ENCODE assay signal across 10 mouse cellular contexts in genomic region chr9:121312237-121312891, GRCm38 (mm10). TPM values are rescaled to one million over a fixed set of nuclear protein-coding genes. Genes with fewer than 3 reads are reported as not detected.
DNase-seq lines count a peak whose midpoint lies in the region; ATAC-seq lines count a peak whose summit lies in the region.
"Had no signal": no experiment of that assay in that cellular context is flagged by ENCODE, and none has a peak within 500 bp of the region (broad histone marks: within the 10 kb centered on the region; RNA-seq: fewer than 3 reads in every experiment).

No protein-coding gene starts in this region.

- no peak overlapping the region for H3K4me2 ChIP-seq in embryonic facial prominence, embryonic 11.5 days (ENCODE audit: low read depth, low read length)
- no peak overlapping the region for H3K4me2 ChIP-seq in hindbrain, embryonic 14.5 days (replicated peaks)
- no peak overlapping the region for H3K4me2 ChIP-seq in limb, embryonic 15.5 days

- WGBS in embryonic facial prominence, embryonic 11.5 days: 61% methylated on average over 10 of the region's 10 CpGs
- WGBS in hindbrain, embryonic 14.5 days: 24% methylated on average over 10 of the region's 10 CpGs
- WGBS in limb, embryonic 15.5 days: 46% methylated on average over 10 of the region's 10 CpGs

- no peaks in the 10 kb centered on the region for H3K9me3 ChIP-seq in embryonic facial prominence, embryonic 11.5 days (replicated peaks; ENCODE audit: control insufficient read depth, low read length)
- no peaks in the 10 kb centered on the region for H3K9me3 ChIP-seq in hindbrain, embryonic 14.5 days (ENCODE audit: control insufficient read depth, low read length)
- no peaks in the 10 kb centered on the region for H3K9me3 ChIP-seq in limb, embryonic 15.5 days

- no peak overlapping the region for H3K27ac ChIP-seq in embryonic facial prominence, embryonic 11.5 days (replicated peaks; ENCODE audit: low read depth, low read length)
- peak overlapping the region; percentile 87 for H3K27ac ChIP-seq in hindbrain, embryonic 14.5 days
- 0 out of 2 replicates have a peak overlapping the region, but pooled peaks have one; percentile 33 for H3K27ac ChIP-seq in limb, embryonic 15.5 days
- H3K27ac ChIP-seq: liver, embryonic 14.5 days had no signal

- no peak overlapping the region for H3K9ac ChIP-seq in embryonic facial prominence, embryonic 11.5 days (replicated peaks; ENCODE audit: low read length)
- peak overlapping the region; percentile 8; the same call in 1 of the 2 replicates for H3K9ac ChIP-seq in hindbrain, embryonic 14.5 days
- no peak overlapping the region for H3K9ac ChIP-seq in limb, embryonic 15.5 days
- H3K9ac ChIP-seq: liver, embryonic 14.5 days had no signal

- peak; percentile 18; the same call in 1 of the 2 replicates for ATAC-seq in embryonic facial prominence, embryonic 11.5 days (replicated peaks; ENCODE audit: insufficient number of reproducible peaks, low FRiP score, low TSS enrichment, low read depth)
- ATAC-seq in hindbrain, embryonic 14.5 days (ENCODE audit: low FRiP score): no peak
- ATAC-seq in limb, embryonic 15.5 days (ENCODE audit: insufficient number of reproducible peaks, low FRiP score, low TSS enrichment, low read depth): no peak

- no peaks in the 10 kb centered on the region for H3K27me3 ChIP-seq in embryonic facial prominence, embryonic 11.5 days (ENCODE audit: control insufficient read depth, insufficient read depth, low read length)
- no peaks in the 10 kb centered on the region for H3K27me3 ChIP-seq in hindbrain, embryonic 14.5 days (ENCODE audit: control insufficient read depth, insufficient read depth, low read length)
- H3K27me3 ChIP-seq in limb, embryonic 15.5 days: no peaks in the 10 kb centered on the region

- H3K4me1 ChIP-seq in embryonic facial prominence, embryonic 11.5 days (ENCODE audit: control insufficient read depth, insufficient read depth, low read length): peaks cover 14% of the 10 kb centered on the region
- peaks cover 62% of the 10 kb centered on the region for H3K4me1 ChIP-seq in hindbrain, embryonic 14.5 days (replicated peaks; ENCODE audit: control insufficient read depth, insufficient read depth, low read length)
- H3K4me1 ChIP-seq in limb, embryonic 15.5 days: peaks cover 51% of the 10 kb centered on the region

- DNase-seq in MN1 (ENCODE audit: low spot score): peak; percentile 43
- DNase-seq in embryonic facial prominence, embryonic 11.5 days (ENCODE audit: low spot score): peak; percentile 28
- no peak for DNase-seq in hindbrain, embryonic 14.5 days (ENCODE audit: low spot score)
- no peak for DNase-seq in adrenal gland, postnatal 36 days
- no peak for DNase-seq in urinary bladder, postnatal 25 days (ENCODE audit: low spot score)
- no peak for DNase-seq in gastrocnemius, adult 8-10 months (ENCODE audit: low spot score in 2 of 2)
- DNase-seq in T-cell, adult 2 months (ENCODE audit: low spot score): no peak
- DNase-seq: cerebellum, adult 9-10 months had no signal

- no peaks in the 10 kb centered on the region for H3K36me3 ChIP-seq in embryonic facial prominence, embryonic 11.5 days (replicated peaks; ENCODE audit: control insufficient read depth, insufficient read depth, low read depth, low read length)
- no peaks in the 10 kb centered on the region for H3K36me3 ChIP-seq in hindbrain, embryonic 14.5 days (replicated peaks; ENCODE audit: control insufficient read depth, insufficient read depth)
- H3K36me3 ChIP-seq in limb, embryonic 15.5 days: peaks cover 3% of the 10 kb centered on the region; the same call in 1 of the 2 replicates

- H3K4me3 ChIP-seq in embryonic facial prominence, embryonic 11.5 days (ENCODE audit: low read depth, low read length): no peak overlapping the region
- H3K4me3 ChIP-seq in hindbrain, embryonic 14.5 days (replicated peaks; ENCODE audit: low read length): no peak overlapping the region
- no peak overlapping the region for H3K4me3 ChIP-seq in limb, embryonic 15.5 days

RNA-seq across cellular contexts. Expression of gene Trak1, which starts 15.1 kb away (rescaled TPM):
- polyA plus RNA-seq in embryonic facial prominence, embryonic 11.5 days (2014; fragmentation: Nextera tagmentation; extraction: Ambion mirVana): 8.8 and 10.1 TPM in 2 replicates
- polyA plus RNA-seq in hindbrain, embryonic 14.5 days (2014; fragmentation: Nextera tagmentation; extraction: Ambion mirVana): 63.0 and 65.9 TPM in 2 replicates
- polyA plus RNA-seq in limb, embryonic 15.5 days (2015; fragmentation: Nextera tagmentation; extraction: Ambion mirVana): 22.5 and 25.9 TPM in 2 replicates
- 10 to 100 TPM; 68.0 to 75.3 TPM for total RNA-seq in adrenal gland, postnatal 36 days (2021)
- 100 to 1,000 TPM; 133 to 200 (median 169) TPM for total RNA-seq in gastrocnemius, adult 8-10 months (2022)

RNA-seq across cellular contexts. Expression of gene Ulk4, which starts 35.4 kb away (rescaled TPM):
- 193 and 213 TPM in 2 replicates for polyA plus RNA-seq in embryonic facial prominence, embryonic 11.5 days (2014; fragmentation: Nextera tagmentation; extraction: Ambion mirVana)
- polyA plus RNA-seq in hindbrain, embryonic 14.5 days (2014; fragmentation: Nextera tagmentation; extraction: Ambion mirVana): 50.0 and 65.6 TPM in 2 replicates
- 136 and 149 TPM in 2 replicates for polyA plus RNA-seq in limb, embryonic 15.5 days (2015; fragmentation: Nextera tagmentation; extraction: Ambion mirVana)
- 1 to 10 TPM; 1.7 to 1.9 TPM for total RNA-seq in adrenal gland, postnatal 36 days (2021)
- under 1 TPM in 1 of 4 experiments, not detected in 3; 0.44 TPM for total RNA-seq in gastrocnemius, adult 8-10 months (2022)

Comparison
In these comparisons a context has a peak if more than half of its experiments do, and no peak if none do; other contexts are left out.
1. DNase-seq: peak in MN1 (single experiment) and embryonic facial prominence, embryonic 11.5 days (single experiment); none in hindbrain, embryonic 14.5 days (single experiment), adrenal gland, postnatal 36 days (0 of 2), urinary bladder, postnatal 25 days (single experiment), gastrocnemius, adult 8-10 months (0 of 2) and T-cell, adult 2 months (single experiment).